Mouse (Mus musculus) embryo, embryonic 10.5 days (tissue): ENCODE measurements around the gene Bcas3.

Experiments used
- DNase-seq: peaks from one replicate; pipeline ENCODE4 v3.0.0-alpha.2; 2015; ENCODE audit warnings: low spot score

Bcas3 gene

GRCm38 (mm10) chr11:85792534-85793215 lies 439.7 kb downstream of the Bcas3 start:
- no peak for DNase-seq

GRCm38 (mm10) chr11:85799456-85799855 lies 446.5 kb downstream of the Bcas3 start:
- no peak for DNase-seq

- DNase-seq: peak; percentile 39
Measured at GRCm38 (mm10) chr11:85799856-85800255, 446.9 kb downstream of the Bcas3 start.

GRCm38 (mm10) chr11:85800380-85800779 lies 447.4 kb downstream of the Bcas3 start:
- DNase-seq: no peak

- no peak for DNase-seq
Measured at GRCm38 (mm10) chr11:85804048-85804447, 451.1 kb downstream of the Bcas3 start.

- no peak for DNase-seq
Measured at GRCm38 (mm10) chr11:85805779-85806178, 452.8 kb downstream of the Bcas3 start.

GRCm38 (mm10) chr11:85807353-85807752 lies 454.4 kb downstream of the Bcas3 start:
- no peak for DNase-seq

- no peak for DNase-seq
Measured at GRCm38 (mm10) chr11:85811229-85811628, 458.3 kb downstream of the Bcas3 start.

GRCm38 (mm10) chr11:85811676-85812075 lies 458.7 kb downstream of the Bcas3 start:
- DNase-seq: no peak

- no peak for DNase-seq
Measured at GRCm38 (mm10) chr11:85812201-85812966, 459.4 kb downstream of the Bcas3 start.

GRCm38 (mm10) chr11:85814678-85815077 lies 461.7 kb downstream of the Bcas3 start:
- DNase-seq: no peak

- peak; percentile 61 for DNase-seq
Measured at GRCm38 (mm10) chr11:85816471-85816870, 463.5 kb downstream of the Bcas3 start.

GRCm38 (mm10) chr11:85818401-85818800 lies 465.4 kb downstream of the Bcas3 start:
- DNase-seq: no peak

- no peak for DNase-seq
Measured at GRCm38 (mm10) chr11:85820959-85821358, 468.0 kb downstream of the Bcas3 start.

- DNase-seq: no peak
Measured at GRCm38 (mm10) chr11:85821659-85822058, 468.7 kb downstream of the Bcas3 start.

GRCm38 (mm10) chr11:85823181-85823580 lies 470.2 kb downstream of the Bcas3 start:
- DNase-seq: peak; percentile 85

GRCm38 (mm10) chr11:85823794-85824193 lies 470.8 kb downstream of the Bcas3 start:
- DNase-seq: no peak

- DNase-seq: no peak
Measured at GRCm38 (mm10) chr11:85825031-85825430, 472.1 kb downstream of the Bcas3 start.

GRCm38 (mm10) chr11:85825823-85826222 lies 472.9 kb downstream of the Bcas3 start:
- DNase-seq: no peak

- DNase-seq: peak; percentile 43
Measured at GRCm38 (mm10) chr11:85827342-85827741, 474.4 kb downstream of the Bcas3 start.

- DNase-seq: peak; percentile 63
Measured at GRCm38 (mm10) chr11:85828691-85829519, 475.9 kb downstream of the Bcas3 start.
